Mouse (Mus musculus) sigmoid colon, adult 10 weeks (tissue): ENCODE data around the gene Rnf8. TPM values are rescaled to one million over a fixed set of nuclear protein-coding genes. Genes with fewer than 3 reads are reported as not detected.

Experiments used
- polyA plus RNA-seq: library from polyadenylated mRNA; stranded (reverse); fragments of 350-450 nt; fragmentation: Illumina TruSeq; extraction: RNeasy Lipid Tissue Mini Kit (QIAGEN cat#74804); gene quantifications from one replicate; pipeline ENCODE4 v1.2.3, GENCODE M21; 2014; ENCODE audit warnings: low read depth, low replicate concordance

Rnf8 gene
- polyA plus RNA-seq: 17.0 TPM

GRCm38 (mm10) chr17:29614115-29615023 lies at the start of gene Rnf8, which contains the start of gene Gm28043:
Gene Rnf8 (plus strand): TSS chr17:29614790.
Gene Gm28043 (plus strand): TSS chr17:29614876.

GRCm38 (mm10) chr17:29660076-29660761 lies 45.6 kb downstream of the Rnf8 start, which contains the start of gene Cmtr1:
Gene Cmtr1 (plus strand): TSS chr17:29660595.

Other genes with a start within 250 kb of the Rnf8 start
- gene Pim1, start 124.0 kb upstream of the Rnf8 start, polyA plus RNA-seq: 21.7 TPM
- gene Gm17657, start 65.2 kb upstream of the Rnf8 start, polyA plus RNA-seq: not detected
- gene Tbc1d22b, start 65.0 kb upstream of the Rnf8 start, polyA plus RNA-seq: 4.8 TPM
- not detected for gene Tmem217, start 62.4 kb upstream of the Rnf8 start, polyA plus RNA-seq
- 1.8 TPM for gene Gm28043, start 86 bp downstream of the Rnf8 start, polyA plus RNA-seq
- 16.1 TPM for gene Cmtr1, start 45.8 kb downstream of the Rnf8 start, polyA plus RNA-seq
- gene Ccdc167, start 102.3 kb downstream of the Rnf8 start, polyA plus RNA-seq: 7.3 TPM